Mouse (Mus musculus) heart, embryonic 14.5 days (tissue): ENCODE data around the gene Sall4. TPM values are rescaled to one million over a fixed set of nuclear protein-coding genes. Genes with fewer than 3 reads are reported as not detected.
A peak's percentile ranks its signal among the peaks of the same experiment; 100 is the strongest.

Experiments used
- ATAC-seq: fragments of 200-750 bp; cut with Nextera tagmentation; 2 replicates; pipeline ENCODE4 v1.8.0; 2017; ENCODE audit warnings: low read depth, moderate TSS enrichment; ENCODE audit not compliant: insufficient number of reproducible peaks, insufficient read depth, low FRiP score
- H3K27ac ChIP-seq, 2 experiments: fragments of 200-500 bp in 1 of 2; fragments of 300-500 bp in 1 of 2; sonication (generic) in 1 of 2; replicated peaks in 1 of 2; 2 replicates each; pipeline ENCODE4 v1.5.1; 2012 to 2014; ENCODE audit warnings: low read depth in 2 of 2, low read length in 2 of 2, control low read depth in 1 of 2, mild to moderate bottlenecking in 1 of 2, mixed read lengths in 1 of 2; ENCODE audit not compliant: control insufficient read depth in 1 of 2, insufficient read depth in 1 of 2
- H3K27me3 ChIP-seq: fragments of 300-500 bp; sonication (generic); 2 replicates; pipeline ENCODE4 v1.6.1; 2014; ENCODE audit warnings: mild to moderate bottlenecking, low read length, control low read depth; ENCODE audit not compliant: control insufficient read depth, insufficient read depth
- H3K36me3 ChIP-seq: fragments of 300-500 bp; sonication (generic); 2 replicates; pipeline ENCODE4 v1.6.1; 2014; ENCODE audit warnings: mild to moderate bottlenecking, control low read depth, low read length, mixed read lengths; ENCODE audit not compliant: control insufficient read depth, insufficient read depth
- H3K4me1 ChIP-seq, 2 experiments: fragments of 200-500 bp in 1 of 2; fragments of 300-500 bp in 1 of 2; sonication (generic) in 1 of 2; 2 replicates each; pipeline ENCODE4 v1.6.1; 2012 to 2014; ENCODE audit warnings: low read length in 2 of 2, control low read depth in 1 of 2, mixed read lengths in 1 of 2; ENCODE audit not compliant: control insufficient read depth in 2 of 2, insufficient read depth in 2 of 2
- H3K4me2 ChIP-seq: fragments of 300-500 bp; sonication (generic); 2 replicates; pipeline ENCODE4 v1.6.1; 2014; ENCODE audit warnings: mild to moderate bottlenecking, low read length
- H3K4me3 ChIP-seq, 2 experiments: fragments of 200-500 bp in 1 of 2; fragments of 300-500 bp in 1 of 2; sonication (generic) in 1 of 2; 2 replicates each; pipeline ENCODE4 v1.5.1; 2012 to 2014; ENCODE audit warnings: low read length in 2 of 2, mild to moderate bottlenecking in 2 of 2, control low read depth in 1 of 2, low read depth in 1 of 2, moderate library complexity in 1 of 2; ENCODE audit not compliant: control insufficient read depth in 1 of 2, insufficient read depth in 1 of 2
- H3K9ac ChIP-seq: fragments of 300-500 bp; sonication (generic); 2 replicates; pipeline ENCODE4 v1.6.1; 2014; ENCODE audit warnings: mild to moderate bottlenecking, low read length
- H3K9me3 ChIP-seq: fragments of 300-500 bp; sonication (generic); 2 replicates; pipeline ENCODE4 v1.6.1; 2016; ENCODE audit warnings: low read length, control low read depth; ENCODE audit not compliant: control insufficient read depth
- WGBS: fragments of 180-500 bp; shearing (Covaris S2); extraction: QIAGEN DNeasy Blood & Tissue Kit; methylation state at CpG from one replicate; pipeline ENCODE4 v1.1.7; 2014; 5-methylcytosine and 5-hydroxymethylcytosine counted together
- polyA plus RNA-seq: library from polyadenylated mRNA; unstranded; fragments of >200 nt; fragmentation: Nextera tagmentation; extraction: Ambion mirVana; gene quantifications from 2 replicates; pipeline ENCODE4 v1.2.1, GENCODE M21; 2014

The Sall4 gene
- polyA plus RNA-seq, 1 experiment from 2014 or later: 0.84 TPM

GRCm38 (mm10) chr2:168734023-168734422 lies 33.7 kb downstream of the Sall4 start:
- H3K27me3 ChIP-seq: no peaks in the 10 kb centered on the region
- ATAC-seq: no peak
- no peak overlapping the region for H3K9ac ChIP-seq
- WGBS: 37% methylated on average over 11 of the region's 11 CpGs
- H3K4me2 ChIP-seq: no peak overlapping the region
- H3K36me3 ChIP-seq: no peaks in the 10 kb centered on the region
- no peaks in the 10 kb centered on the region for H3K9me3 ChIP-seq
- H3K27ac ChIP-seq: no peak overlapping the region
- no peaks in the 10 kb centered on the region; a peak in 1 of 4 replicates for H3K4me1 ChIP-seq
- H3K4me3 ChIP-seq: no peak overlapping the region

GRCm38 (mm10) chr2:168731258-168731657 lies 36.5 kb downstream of the Sall4 start:
- WGBS: 67% methylated on average over 8 of the region's 8 CpGs
- H3K4me1 ChIP-seq: peaks cover 8 to 12% of the 10 kb centered on the region in 2 experiments
- no peak overlapping the region for H3K4me3 ChIP-seq
- no peak for ATAC-seq
- no peak overlapping the region for H3K4me2 ChIP-seq
- no peak overlapping the region for H3K27ac ChIP-seq
- no peaks in the 10 kb centered on the region for H3K27me3 ChIP-seq
- H3K36me3 ChIP-seq: no peaks in the 10 kb centered on the region
- no peaks in the 10 kb centered on the region for H3K9me3 ChIP-seq
- no peak overlapping the region for H3K9ac ChIP-seq

DNA sequence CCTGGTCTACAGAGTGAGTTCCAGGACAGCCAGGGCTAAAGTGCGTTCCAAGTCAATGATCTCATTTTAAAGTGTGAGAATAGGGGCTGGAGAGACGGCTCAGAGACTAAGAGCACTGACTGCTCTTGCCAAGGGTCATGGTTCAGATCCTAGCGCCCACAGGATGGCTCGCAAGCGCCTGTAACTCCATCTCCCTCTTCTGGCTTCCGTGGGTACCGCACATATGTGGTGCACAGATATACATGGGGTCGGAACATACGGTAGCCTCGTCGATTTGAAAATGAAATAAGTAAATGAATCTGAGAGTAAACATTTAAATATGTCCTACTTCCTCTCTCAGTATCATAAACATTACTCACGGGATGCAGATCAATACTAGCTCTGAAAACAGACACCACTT lies 38.0 kb downstream of the Sall4 start:
- Histone ChIP-seq H3K9ac (no peak overlapping the region), H3K36me3 (no peaks in the 10 kb centered on the region), H3K4me1 (peaks cover 10 to 14% of the 10 kb centered on the region in 2 experiments), H3K9me3 (no peaks in the 10 kb centered on the region), H3K27me3 (no peaks in the 10 kb centered on the region), H3K27ac (no peak overlapping the region), H3K4me2 (no peak overlapping the region), H3K4me3 (no peak overlapping the region)
- ATAC-seq: no peak
- WGBS: 84% methylated on average over 12 of the region's 12 CpGs

DNA sequence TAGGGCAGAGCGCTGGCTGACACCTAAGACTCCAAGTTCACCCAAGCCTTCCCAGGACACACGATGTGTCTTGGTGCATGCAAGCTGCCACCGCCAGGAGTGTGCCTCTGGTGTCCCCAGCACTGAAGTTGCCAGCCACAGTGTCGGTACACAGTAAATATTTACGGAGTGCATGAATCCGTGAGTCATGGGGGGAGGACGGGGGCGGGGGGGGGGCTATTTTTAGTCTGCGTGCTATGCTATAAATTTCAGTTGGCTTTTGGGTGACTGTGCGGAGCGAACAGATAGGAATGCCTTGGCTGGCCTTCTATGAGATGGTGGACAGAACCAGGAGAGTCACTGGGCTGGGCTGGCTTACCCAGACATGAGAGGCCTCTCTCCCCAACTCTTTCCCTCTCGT lies 39.7 kb downstream of the Sall4 start:
- Histone ChIP-seq H3K4me3 (no peak overlapping the region), H3K9ac (no peak overlapping the region), H3K27me3 (no peaks in the 10 kb centered on the region), H3K9me3 (no peaks in the 10 kb centered on the region), H3K27ac (peak overlapping the region; percentile 49 to 63; a peak in 3 of 4 replicates), H3K4me1 (peaks cover 10 to 14% of the 10 kb centered on the region in 2 experiments), H3K4me2 (peak overlapping the region; percentile 32), H3K36me3 (no peaks in the 10 kb centered on the region)
- WGBS: 38% methylated on average over 12 of the region's 12 CpGs
- ATAC-seq: no peak

GRCm38 (mm10) chr2:168726007-168726406 lies 41.7 kb downstream of the Sall4 start:
- H3K27me3 ChIP-seq: no peaks in the 10 kb centered on the region
- no peak for ATAC-seq
- no peaks in the 10 kb centered on the region for H3K36me3 ChIP-seq
- no peak overlapping the region for H3K9ac ChIP-seq
- H3K4me3 ChIP-seq: no peak overlapping the region
- no peak overlapping the region for H3K27ac ChIP-seq
- no peak overlapping the region for H3K4me2 ChIP-seq
- H3K9me3 ChIP-seq: no peaks in the 10 kb centered on the region
- peaks cover 10 to 14% of the 10 kb centered on the region in 2 experiments for H3K4me1 ChIP-seq
- WGBS: 34% methylated on average over 6 of the region's 6 CpGs

DNA sequence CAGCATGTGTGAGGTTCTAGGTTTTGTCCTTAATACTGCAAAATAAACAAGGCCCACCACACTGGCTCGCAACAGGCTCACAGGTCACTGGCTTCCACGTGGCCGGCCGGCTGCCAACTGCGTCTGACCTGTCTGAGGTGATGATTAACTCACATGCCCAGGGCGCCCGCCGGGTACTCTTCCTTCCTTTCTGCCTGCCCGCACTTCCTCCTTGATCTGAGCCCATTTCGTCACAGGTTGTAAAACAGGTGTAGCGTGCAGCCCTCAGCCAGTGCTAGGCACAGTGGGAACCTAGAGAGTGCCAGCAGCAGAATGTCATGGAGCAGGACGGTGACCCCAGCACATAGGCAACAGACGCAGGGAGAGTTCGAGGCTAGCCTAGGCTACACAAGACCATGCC lies 46.4 kb downstream of the Sall4 start:
- Histone ChIP-seq H3K27me3 (no peaks in the 10 kb centered on the region), H3K4me2 (no peak overlapping the region), H3K4me3 (no peak overlapping the region), H3K4me1 (peaks cover 3% of the 10 kb centered on the region in 2 experiments; a peak in 2 of 4 replicates), H3K9ac (no peak overlapping the region), H3K27ac (no peak overlapping the region), H3K9me3 (no peaks in the 10 kb centered on the region), H3K36me3 (no peaks in the 10 kb centered on the region)
- WGBS: 83% methylated on average over 14 of the region's 14 CpGs
- no peak for ATAC-seq

DNA sequence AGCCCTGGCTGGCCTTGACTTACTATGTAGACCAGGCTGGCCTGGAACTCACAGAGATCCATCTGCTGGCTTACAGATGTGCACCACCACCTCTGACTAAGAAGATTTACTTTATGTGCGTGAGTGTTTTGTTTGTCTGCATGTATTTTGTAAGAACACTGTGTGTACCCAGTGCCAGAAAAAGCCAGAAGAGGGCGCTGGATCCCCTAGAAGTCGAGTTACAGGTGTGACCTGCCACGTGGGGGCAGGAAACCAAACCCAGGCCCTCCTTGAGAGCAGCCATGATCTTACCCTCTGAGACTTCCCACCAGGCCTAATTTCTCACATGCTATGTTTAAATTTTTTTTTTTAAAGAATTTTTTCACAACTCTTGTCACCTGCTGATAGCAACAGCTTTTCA lies 48.0 kb downstream of the Sall4 start:
- 61% methylated on average over 4 of the region's 4 CpGs for WGBS
- Histone ChIP-seq H3K36me3 (no peaks in the 10 kb centered on the region), H3K9ac (no peak overlapping the region), H3K4me1 (no peaks in the 10 kb centered on the region), H3K4me3 (no peak overlapping the region), H3K4me2 (no peak overlapping the region), H3K27me3 (no peaks in the 10 kb centered on the region), H3K9me3 (no peaks in the 10 kb centered on the region), H3K27ac (no peak overlapping the region)
- ATAC-seq: no peak

DNA sequence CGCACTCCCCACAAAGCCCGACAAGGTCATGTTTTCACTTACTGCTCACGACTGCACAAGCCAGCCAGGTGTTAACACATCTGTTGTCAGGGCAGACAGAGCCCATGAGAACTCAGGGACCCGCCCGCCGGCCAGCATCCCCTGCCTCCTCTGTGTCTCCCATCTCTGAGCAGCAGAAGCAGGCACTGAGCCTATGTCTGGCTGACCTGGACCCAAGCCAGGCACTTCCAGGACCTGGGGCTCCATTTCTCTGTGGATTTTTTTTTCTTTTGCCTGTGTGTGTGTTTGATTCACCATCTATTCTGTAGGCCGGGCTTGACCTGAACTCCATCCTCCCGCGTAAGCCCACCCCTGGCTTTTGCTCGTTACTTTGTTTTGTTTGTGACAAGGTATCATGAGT lies 49.0 kb downstream of the Sall4 start:
- 74% methylated on average over 10 of the region's 10 CpGs for WGBS
- Histone ChIP-seq H3K9me3 (no peaks in the 10 kb centered on the region), H3K27ac (no peak overlapping the region), H3K4me2 (no peak overlapping the region), H3K9ac (no peak overlapping the region), H3K36me3 (no peaks in the 10 kb centered on the region), H3K4me3 (no peak overlapping the region), H3K27me3 (no peaks in the 10 kb centered on the region), H3K4me1 (no peaks in the 10 kb centered on the region)
- no peak for ATAC-seq
